Mouse (Mus musculus) hindbrain, embryonic 11.5 days (tissue): ENCODE data around the gene Khdc3. TPM values are rescaled to one million over a fixed set of nuclear protein-coding genes. Genes with fewer than 3 reads are reported as not detected.

Source experiments
- ATAC-seq: fragments of 200-750 bp; cut with Nextera tagmentation; 2 replicates; pipeline ENCODE4 v1.8.0; 2017; ENCODE audit warnings: mild to moderate bottlenecking, moderate TSS enrichment, moderate library complexity; ENCODE audit not compliant: low FRiP score
- DNase-seq: peaks from one replicate; pipeline ENCODE4 v3.0.0-alpha.2; 2015; ENCODE audit warnings: low spot score
- H3K27ac ChIP-seq: fragments of 300-500 bp; sonication (generic); 2 replicates; pipeline ENCODE4 v1.5.1; 2014; ENCODE audit warnings: mild to moderate bottlenecking, low read depth, low read length
- H3K27me3 ChIP-seq: fragments of 300-500 bp; sonication (generic); 2 replicates; pipeline ENCODE4 v1.6.1; 2014; ENCODE audit warnings: mild to moderate bottlenecking, low read length, moderate library complexity, mixed read lengths; ENCODE audit not compliant: control insufficient read depth, insufficient read depth
- H3K36me3 ChIP-seq: fragments of 300-500 bp; sonication (generic); 2 replicates; pipeline ENCODE4 v1.6.1; 2014; ENCODE audit warnings: mild to moderate bottlenecking, low read length, moderate library complexity, mixed read lengths; ENCODE audit not compliant: control insufficient read depth, insufficient read depth
- H3K4me1 ChIP-seq: fragments of 300-500 bp; sonication (generic); replicated peaks from 2 replicates; pipeline ENCODE4 v1.6.1; 2014; ENCODE audit warnings: low read length, mixed read lengths; ENCODE audit not compliant: control insufficient read depth, insufficient read depth
- H3K4me2 ChIP-seq: fragments of 300-500 bp; sonication (generic); replicated peaks from 2 replicates; pipeline ENCODE4 v1.6.1; 2014; ENCODE audit warnings: mild to moderate bottlenecking, low read depth, low read length
- H3K4me3 ChIP-seq: fragments of 300-500 bp; sonication (generic); 2 replicates; pipeline ENCODE4 v1.5.1; 2014; ENCODE audit warnings: low read depth, low read length
- H3K9ac ChIP-seq: fragments of 300-500 bp; sonication (generic); 2 replicates; pipeline ENCODE4 v1.6.1; 2014; ENCODE audit warnings: low read depth, low read length
- H3K9me3 ChIP-seq: fragments of 300-500 bp; sonication (generic); 2 replicates; pipeline ENCODE4 v1.6.1; 2016; ENCODE audit warnings: low read length; ENCODE audit not compliant: control insufficient read depth
- WGBS: fragments of 180-500 bp; shearing (Covaris S2); extraction: QIAGEN DNeasy Blood & Tissue Kit; methylation state at CpG from one replicate; pipeline ENCODE4 v1.1.7; 2014; 5-methylcytosine and 5-hydroxymethylcytosine counted together
- polyA plus RNA-seq: library from polyadenylated mRNA; unstranded; fragments of >200 nt; fragmentation: Nextera tagmentation; extraction: Ambion mirVana; gene quantifications from 2 replicates; pipeline ENCODE4 v1.2.1, GENCODE M21; 2014

Khdc3 gene
- not detected in 2 replicates for polyA plus RNA-seq

GRCm38 (mm10) chr9:73101536-73101935 is at the start of gene Khdc3:
Gene Khdc3, plus strand, starts transcription at chr9:73101836.
- Histone ChIP-seq H3K4me1 (0 out of 2 replicates have a peak, but pooled peaks cover 4% of the 10 kb centered on the region), H3K27me3 (peaks cover 20% of the 10 kb centered on the region), H3K27ac (no peak within 1 kb of the TSS), H3K4me3 (no peak within 1 kb of the TSS), H3K9ac (no peak within 1 kb of the TSS), H3K9me3 (no peaks in the 10 kb centered on the region), H3K36me3 (no peaks in the 10 kb centered on the region), H3K4me2 (no peak within 1 kb of the TSS)
- DNase-seq, result no peak
- WGBS, result 92% methylated on average over 5 of the region's 5 CpGs
- ATAC-seq, result no peak

GRCm38 (mm10) chr9:73055441-73055911 is 46.2 kb upstream of the Khdc3 start:
- H3K9ac ChIP-seq, result no peak overlapping the region
- no peak overlapping the region for H3K4me2 ChIP-seq
- no peaks in the 10 kb centered on the region for H3K27me3 ChIP-seq
- no peak overlapping the region for H3K4me3 ChIP-seq
- H3K27ac ChIP-seq, result no peak overlapping the region
- no peak for DNase-seq
- no peak for ATAC-seq
- H3K9me3 ChIP-seq, result no peaks in the 10 kb centered on the region
- H3K36me3 ChIP-seq, result no peaks in the 10 kb centered on the region
- H3K4me1 ChIP-seq, result no peaks in the 10 kb centered on the region
- WGBS, result 74% methylated on average over 10 of the region's 10 CpGs

DNA sequence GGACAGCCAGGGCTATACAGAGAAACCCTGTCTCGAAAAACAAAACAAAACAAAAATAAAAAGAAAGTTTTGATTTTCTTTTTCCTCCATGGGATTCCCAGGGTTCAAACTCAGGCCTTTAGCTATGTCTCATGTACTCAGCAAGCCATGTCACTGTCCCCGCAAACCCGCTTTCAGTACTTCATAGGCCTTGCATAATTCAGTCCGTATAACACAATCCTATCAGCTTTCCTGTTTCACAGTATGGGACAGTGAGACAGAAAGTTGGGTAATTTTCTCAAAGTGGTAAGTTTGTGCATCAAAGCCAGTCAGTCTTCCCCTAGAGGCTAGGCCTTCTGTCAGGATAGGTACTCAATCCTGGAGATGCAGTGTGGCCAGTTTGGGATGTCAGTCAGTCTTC is 42.4 kb upstream of the Khdc3 start:
- Histone ChIP-seq H3K27me3 (no peaks in the 10 kb centered on the region), H3K4me1 (no peaks in the 10 kb centered on the region), H3K4me2 (no peak overlapping the region), H3K36me3 (no peaks in the 10 kb centered on the region), H3K4me3 (no peak overlapping the region), H3K9me3 (no peaks in the 10 kb centered on the region), H3K27ac (no peak overlapping the region), H3K9ac (no peak overlapping the region)
- no peak for ATAC-seq
- 83% methylated on average over 4 of the region's 4 CpGs for WGBS
- no peak for DNase-seq

GRCm38 (mm10) chr9:73063621-73064290 is 37.9 kb upstream of the Khdc3 start:
- Histone ChIP-seq H3K4me3 (no peak overlapping the region), H3K27ac (no peak overlapping the region), H3K36me3 (no peaks in the 10 kb centered on the region), H3K4me1 (0 out of 2 replicates have a peak, but pooled peaks cover 2% of the 10 kb centered on the region), H3K27me3 (no peaks in the 10 kb centered on the region), H3K9ac (no peak overlapping the region), H3K9me3 (no peaks in the 10 kb centered on the region), H3K4me2 (no peak overlapping the region)
- DNase-seq (no peak), ATAC-seq (no peak)
- WGBS, result 39% methylated on average over 15 of the region's 15 CpGs

- H3K9ac ChIP-seq, result no peak overlapping the region
- 0 out of 2 replicates have a peak, but pooled peaks cover 2% of the 10 kb centered on the region for H3K4me1 ChIP-seq
- no peak overlapping the region for H3K27ac ChIP-seq
- no peak overlapping the region for H3K4me2 ChIP-seq
- DNase-seq (no peak), ATAC-seq (peak; percentile 79)
- no peak overlapping the region for H3K4me3 ChIP-seq
- no peaks in the 10 kb centered on the region for H3K27me3 ChIP-seq
- no peaks in the 10 kb centered on the region for H3K9me3 ChIP-seq
- H3K36me3 ChIP-seq, result no peaks in the 10 kb centered on the region
- WGBS, result 34% methylated on average over 10 of the region's 10 CpGs
These were observed 34.5 kb upstream of the Khdc3 start for GRCm38 (mm10) chr9:73067086-73067485.

DNA sequence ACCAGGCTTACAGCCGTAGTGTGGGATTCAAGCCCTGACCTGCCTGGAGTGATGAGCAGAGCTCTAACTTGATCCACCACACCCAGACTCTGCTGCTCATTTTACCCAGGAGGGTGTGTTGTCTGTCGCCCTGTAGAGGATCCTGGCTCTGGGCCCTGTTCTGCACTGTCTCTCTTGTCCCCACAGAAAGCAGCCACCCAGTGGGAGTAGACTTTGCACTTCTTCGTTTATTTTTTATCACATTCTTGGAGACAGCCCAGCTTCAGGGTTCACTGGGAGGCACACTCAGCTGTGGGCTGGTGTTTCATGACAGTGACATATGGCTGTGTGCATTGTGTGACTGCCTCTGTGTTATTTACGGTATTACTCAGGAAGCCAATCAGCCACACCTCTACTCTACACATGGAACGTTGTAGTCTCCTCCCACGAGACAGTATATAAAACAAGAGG is 33.4 kb upstream of the Khdc3 start:
- Histone ChIP-seq H3K27me3 (no peaks in the 10 kb centered on the region), H3K4me2 (no peak overlapping the region), H3K36me3 (no peaks in the 10 kb centered on the region), H3K9me3 (no peaks in the 10 kb centered on the region), H3K4me3 (no peak overlapping the region), H3K4me1 (0 out of 2 replicates have a peak, but pooled peaks cover 2% of the 10 kb centered on the region), H3K9ac (no peak overlapping the region), H3K27ac (no peak overlapping the region)
- 63% methylated on average over 6 of the region's 6 CpGs for WGBS
- no peak for DNase-seq
- ATAC-seq, result no peak

DNA sequence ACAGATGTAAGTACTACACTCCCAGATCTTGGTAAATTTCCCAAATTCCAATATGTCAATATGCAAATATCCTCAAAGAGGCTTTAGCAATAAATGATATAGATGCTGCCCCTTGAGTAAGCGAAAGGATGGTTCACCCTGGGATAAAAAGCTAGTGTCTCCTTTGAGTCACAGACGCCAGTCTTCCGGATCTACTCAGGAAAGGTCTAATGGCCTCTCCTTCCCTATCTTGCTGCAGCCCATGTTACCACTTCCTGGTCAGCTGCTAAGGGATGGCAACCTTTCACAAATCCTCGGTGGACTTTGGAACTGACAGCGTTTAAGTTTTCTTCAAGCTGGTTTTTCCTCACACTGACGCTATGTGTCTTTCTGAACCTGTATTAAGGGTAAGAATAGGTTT is 32.9 kb upstream of the Khdc3 start:
- H3K27me3 ChIP-seq, result no peaks in the 10 kb centered on the region
- H3K9me3 ChIP-seq, result no peaks in the 10 kb centered on the region
- no peak overlapping the region for H3K9ac ChIP-seq
- H3K4me1 ChIP-seq, result 0 out of 2 replicates have a peak, but pooled peaks cover 2% of the 10 kb centered on the region
- H3K36me3 ChIP-seq, result no peaks in the 10 kb centered on the region
- no peak overlapping the region for H3K27ac ChIP-seq
- 94% methylated on average over 6 of the region's 6 CpGs for WGBS
- no peak for DNase-seq
- ATAC-seq, result no peak
- H3K4me3 ChIP-seq, result no peak overlapping the region
- no peak overlapping the region for H3K4me2 ChIP-seq

DNA sequence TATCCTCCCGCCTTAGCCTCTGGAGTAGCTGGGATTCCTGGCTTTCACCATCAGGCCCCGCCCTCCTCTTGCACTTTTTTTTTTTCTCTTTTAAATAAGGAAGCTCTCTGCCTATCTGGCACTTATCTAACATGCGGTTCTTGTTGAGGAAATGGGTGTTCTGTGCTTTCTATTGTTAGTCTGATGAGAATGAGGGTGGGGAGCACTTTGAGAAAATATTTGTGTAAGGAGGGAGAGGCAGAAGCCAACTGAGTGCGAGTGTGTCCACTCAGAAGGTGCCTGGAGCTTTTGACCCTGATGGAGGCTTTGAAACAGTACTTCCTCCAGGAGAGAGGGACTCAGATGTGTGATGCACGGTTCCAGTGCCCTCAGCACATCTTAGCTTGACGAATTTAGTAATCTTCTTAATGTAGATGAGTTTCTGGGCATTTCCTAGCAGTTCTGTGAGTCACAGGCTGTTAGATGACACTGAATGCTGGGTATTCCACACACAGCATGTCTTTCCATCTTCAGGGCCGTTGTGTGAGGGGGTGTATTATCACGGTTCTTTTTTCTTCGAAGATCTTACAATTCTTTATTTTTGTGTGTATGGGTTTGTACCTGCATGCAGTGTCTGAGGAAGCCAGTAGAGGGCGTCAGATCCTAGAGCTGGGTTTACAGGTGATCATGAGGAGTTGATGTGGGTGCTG is 30.5 kb upstream of the Khdc3 start:
- DNase-seq, result no peak
- Histone ChIP-seq H3K9me3 (no peaks in the 10 kb centered on the region), H3K4me3 (no peak overlapping the region)

More for the DNA sequence above, 30.5 kb upstream of the Khdc3 start:
- WGBS, result 74% methylated on average over 10 of the region's 10 CpGs
- H3K27ac ChIP-seq, result no peak overlapping the region
- no peak overlapping the region for H3K9ac ChIP-seq
- no peak overlapping the region for H3K4me2 ChIP-seq
- no peaks in the 10 kb centered on the region for H3K27me3 ChIP-seq
- no peak for ATAC-seq
- no peaks in the 10 kb centered on the region for H3K36me3 ChIP-seq
- H3K4me1 ChIP-seq, result 0 out of 2 replicates have a peak, but pooled peaks cover 2% of the 10 kb centered on the region
